Mouse (Mus musculus) liver, adult (tissue): ENCODE results near the gene Gimap8.
A peak's percentile ranks its signal among the peaks of the same experiment; 100 is the strongest.

ENCODE experiments used
- GATA4 ChIP-seq: IDR thresholded peaks from 2 replicates; pipeline ENCODE4 v1.6.1; 2014; ENCODE audit warnings: mild to moderate bottlenecking, low read length; ENCODE audit not compliant: insufficient replicate concordance

Gene Gimap8

GRCm38 (mm10) chr6:48685694-48686665, 38.9 kb downstream of the Gimap8 start:
- no peak for TF ChIP-seq GATA4

- no peak for TF ChIP-seq GATA4
Measured at GRCm38 (mm10) chr6:48687077-48687476, 40.0 kb downstream of the Gimap8 start.

- 0 out of 2 replicates have a peak, but pooled peaks have one; percentile 38 for TF ChIP-seq GATA4
Measured at GRCm38 (mm10) chr6:48689320-48689719, 42.3 kb downstream of the Gimap8 start.

GRCm38 (mm10) chr6:48692962-48693361, 45.9 kb downstream of the Gimap8 start:
- no peak for TF ChIP-seq GATA4

GRCm38 (mm10) chr6:48696830-48697554, 50.0 kb downstream of the Gimap8 start:
- no peak for TF ChIP-seq GATA4

GRCm38 (mm10) chr6:48697555-48697930, 50.5 kb downstream of the Gimap8 start:
- no peak for TF ChIP-seq GATA4

GRCm38 (mm10) chr6:48698066-48698856, 51.2 kb downstream of the Gimap8 start:
- no peak for TF ChIP-seq GATA4

GRCm38 (mm10) chr6:48698888-48699287, 51.9 kb downstream of the Gimap8 start:
- TF ChIP-seq GATA4: no peak

GRCm38 (mm10) chr6:48700251-48701075, 53.4 kb downstream of the Gimap8 start:
- TF ChIP-seq GATA4: peak; percentile 88

- no peak for TF ChIP-seq GATA4
Measured at GRCm38 (mm10) chr6:48702146-48702545, 55.1 kb downstream of the Gimap8 start.

- no peak for TF ChIP-seq GATA4
Measured at GRCm38 (mm10) chr6:48702601-48703000, 55.6 kb downstream of the Gimap8 start.

- TF ChIP-seq GATA4: no peak
Measured at GRCm38 (mm10) chr6:48704146-48704545, 57.1 kb downstream of the Gimap8 start.

- TF ChIP-seq GATA4: no peak
Measured at GRCm38 (mm10) chr6:48706130-48706529, 59.1 kb downstream of the Gimap8 start.
